Mouse (Mus musculus) midbrain, embryonic 12.5 days (tissue): ENCODE measurements around the gene Sh3bp2. TPM values are rescaled to one million over a fixed set of nuclear protein-coding genes. Genes with fewer than 3 reads are reported as not detected.
"Not testable (repeated sequence)": the region's sequence is repeated elsewhere in the genome, so short reads cannot be mapped to it uniquely, and the experiment has no call there.

ENCODE experiments used
- ATAC-seq: fragments of 200-750 bp; cut with Nextera tagmentation; 2 replicates; pipeline ENCODE4 v1.8.0; 2017; ENCODE audit warnings: low read depth, moderate TSS enrichment, moderate library complexity; ENCODE audit not compliant: low FRiP score
- H3K27ac ChIP-seq: fragments of 300-500 bp; sonication (generic); replicated peaks from 2 replicates; pipeline ENCODE4 v1.5.1; 2016; ENCODE audit warnings: mild to moderate bottlenecking
- H3K27me3 ChIP-seq: fragments of 300-500 bp; sonication (generic); 2 replicates; pipeline ENCODE4 v1.6.1; 2016; ENCODE audit warnings: mild to moderate bottlenecking
- H3K36me3 ChIP-seq: fragments of 300-500 bp; sonication (generic); 2 replicates; pipeline ENCODE4 v1.6.1; 2016
- H3K4me1 ChIP-seq: fragments of 300-500 bp; sonication (generic); 2 replicates; pipeline ENCODE4 v1.6.1; 2016
- H3K4me2 ChIP-seq: fragments of 300-500 bp; sonication (generic); replicated peaks from 2 replicates; pipeline ENCODE4 v1.6.1; 2016; ENCODE audit warnings: mild to moderate bottlenecking, moderate library complexity
- H3K4me3 ChIP-seq: fragments of 300-500 bp; sonication (generic); 2 replicates; pipeline ENCODE4 v1.5.1; 2016; ENCODE audit warnings: mild to moderate bottlenecking
- H3K9ac ChIP-seq: fragments of 300-500 bp; sonication (generic); replicated peaks from 2 replicates; pipeline ENCODE4 v1.6.1; 2016; ENCODE audit warnings: mild to moderate bottlenecking, moderate library complexity
- H3K9me3 ChIP-seq: fragments of 300-500 bp; sonication (generic); 2 replicates; pipeline ENCODE4 v1.6.1; 2016; ENCODE audit warnings: mild to moderate bottlenecking
- WGBS: fragments of 180-500 bp; shearing (Covaris S2); methylation state at CpG from one replicate; pipeline ENCODE4 v1.1.7; 2016; 5-methylcytosine and 5-hydroxymethylcytosine counted together
- polyA plus RNA-seq: library from polyadenylated mRNA; unstranded; fragments of >200 nt; fragmentation: Nextera tagmentation; extraction: Ambion mirVana; gene quantifications from 2 replicates; pipeline ENCODE4 v1.2.1, GENCODE M21; 2016

The Sh3bp2 gene
- polyA plus RNA-seq, 1 experiment from 2014 or later = 13.5 TPM

DNA sequence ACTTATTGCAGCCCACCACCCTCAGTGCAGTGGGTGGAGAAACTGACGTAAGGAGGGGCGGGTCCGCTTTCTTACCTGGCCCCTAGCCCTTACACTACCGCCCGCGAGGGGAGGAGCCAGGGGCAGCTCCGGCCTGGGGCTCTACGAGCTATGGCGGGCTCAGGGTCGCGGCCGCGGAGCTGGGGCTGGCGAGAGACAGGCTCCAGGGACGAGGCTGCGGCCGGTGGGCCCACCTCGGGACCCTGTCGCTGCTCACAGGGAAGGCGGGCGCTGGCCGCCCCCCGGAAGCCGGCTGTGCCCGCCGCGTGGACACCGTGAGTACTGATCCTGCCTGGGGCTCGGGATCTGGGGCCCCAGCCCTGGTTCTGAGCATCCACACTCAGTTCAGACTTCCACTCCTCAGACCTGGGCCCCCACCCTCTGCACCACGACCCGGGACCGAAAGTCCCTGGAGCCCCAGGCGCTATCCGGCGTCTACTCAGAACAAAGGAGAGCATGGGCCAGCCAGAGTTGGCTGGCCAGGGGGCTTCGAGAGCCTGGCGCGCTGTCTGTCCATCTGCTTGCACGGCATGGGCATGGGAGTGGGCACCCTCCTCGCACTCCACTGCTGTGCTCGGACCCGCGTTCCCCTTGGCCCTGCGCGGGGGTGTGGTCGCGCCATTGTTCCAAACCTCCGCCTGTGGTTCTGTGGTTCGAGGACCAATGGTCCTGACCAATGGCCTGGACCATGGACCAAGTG, 24.0 kb downstream of the Sh3bp2 start:
- H3K4me2 ChIP-seq = peak overlapping the region; percentile 68
- H3K9ac ChIP-seq = peak overlapping the region; percentile 94
- H3K27ac ChIP-seq = peak overlapping the region; percentile 71
- peak overlapping the region; percentile 79 for H3K4me3 ChIP-seq
- no peaks in the 10 kb centered on the region for H3K27me3 ChIP-seq
- peaks cover 29% of the 10 kb centered on the region for H3K36me3 ChIP-seq
- peak; percentile 87 for ATAC-seq
- under 1% methylated on average over 49 of the region's 49 CpGs for WGBS
- peaks cover 12% of the 10 kb centered on the region for H3K4me1 ChIP-seq
- H3K9me3 ChIP-seq = no peaks in the 10 kb centered on the region

DNA sequence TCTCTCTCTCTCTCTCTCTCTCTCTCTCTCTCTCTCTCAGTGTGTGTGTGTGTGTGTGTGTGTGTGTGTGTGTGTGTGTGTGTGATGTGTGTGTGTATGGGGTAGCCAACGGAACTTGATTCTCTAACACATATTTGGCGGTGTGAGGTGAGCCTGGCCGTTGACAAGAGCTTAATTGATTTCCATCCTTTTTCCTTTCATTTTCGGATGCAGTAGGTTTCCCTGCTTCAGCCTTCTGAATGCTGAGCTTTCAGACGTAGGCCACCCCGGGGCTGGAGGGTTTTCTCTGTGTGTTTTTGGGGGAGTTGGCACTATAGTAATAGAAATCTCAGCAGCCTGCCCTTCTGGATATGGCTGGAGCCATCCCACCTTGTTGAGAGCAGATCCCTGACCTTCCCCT, 24.6 kb downstream of the Sh3bp2 start:
- Histone ChIP-seq H3K36me3 (peaks cover 35% of the 10 kb centered on the region), H3K27ac (no peak overlapping the region), H3K4me1 (peaks cover 12% of the 10 kb centered on the region), H3K9me3 (no peaks in the 10 kb centered on the region), H3K9ac (peak overlapping the region; percentile 94), H3K4me2 (peak overlapping the region; percentile 68), H3K27me3 (no peaks in the 10 kb centered on the region), H3K4me3 (peak overlapping the region; percentile 79)
- ATAC-seq = no peak
- WGBS = 22% methylated on average over 6 of the region's 6 CpGs

DNA sequence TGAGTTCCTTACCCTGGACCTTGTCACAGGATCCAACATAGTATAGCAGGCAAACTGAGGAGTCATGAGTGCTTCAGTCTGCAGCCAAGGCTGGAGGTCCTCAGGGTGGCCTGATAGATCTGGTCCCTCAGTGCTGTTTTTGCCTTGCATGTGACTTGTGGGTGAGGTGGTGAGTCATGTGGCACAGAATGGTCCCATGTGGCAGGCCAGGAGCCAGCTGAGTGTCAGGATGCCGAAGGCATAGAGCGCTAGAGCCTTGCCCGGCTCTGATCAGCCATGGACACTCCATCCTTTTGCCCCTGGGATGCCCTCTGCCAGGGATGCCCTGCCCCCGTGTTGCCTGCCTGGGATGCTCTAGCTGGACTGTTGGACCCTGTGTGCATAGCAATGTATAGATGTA, 26.2 kb downstream of the Sh3bp2 start:
- Histone ChIP-seq H3K36me3 (peaks cover 51% of the 10 kb centered on the region), H3K27me3 (no peaks in the 10 kb centered on the region), H3K4me3 (no peak overlapping the region), H3K9me3 (no peaks in the 10 kb centered on the region), H3K9ac (no peak overlapping the region), H3K27ac (no peak overlapping the region), H3K4me2 (no peak overlapping the region), H3K4me1 (peaks cover 12% of the 10 kb centered on the region)
- 94% methylated on average over 4 of the region's 4 CpGs for WGBS
- no peak for ATAC-seq

DNA sequence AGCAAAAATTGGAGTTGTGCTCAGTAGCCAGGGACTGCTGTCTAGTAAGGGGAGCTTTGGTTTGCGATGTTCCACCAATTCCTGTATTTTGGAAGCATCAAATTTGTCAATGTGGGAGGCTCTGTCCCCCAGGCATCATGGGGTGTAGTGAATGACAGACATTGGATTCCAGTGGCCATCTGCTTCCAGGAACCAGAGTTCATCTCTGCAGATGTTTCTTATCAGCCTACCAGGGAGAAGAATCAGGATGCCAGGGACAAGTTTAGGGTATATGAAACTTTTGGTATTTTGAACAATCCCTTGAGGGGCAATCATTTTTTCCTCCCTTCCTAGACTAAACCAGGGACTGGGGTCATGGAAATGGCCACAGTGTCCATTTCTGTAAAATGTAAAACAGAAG, 38.2 kb downstream of the Sh3bp2 start:
- H3K27me3 ChIP-seq = no peaks in the 10 kb centered on the region
- H3K9me3 ChIP-seq = no peaks in the 10 kb centered on the region
- H3K4me1 ChIP-seq = no peaks in the 10 kb centered on the region
- H3K9ac ChIP-seq = no peak overlapping the region
- H3K27ac ChIP-seq = no peak overlapping the region
- ATAC-seq = no peak
- peaks cover 51% of the 10 kb centered on the region for H3K36me3 ChIP-seq
- no peak overlapping the region for H3K4me2 ChIP-seq
- no peak overlapping the region for H3K4me3 ChIP-seq
- 67% methylated on average over 1 of the region's 1 CpGs for WGBS

DNA sequence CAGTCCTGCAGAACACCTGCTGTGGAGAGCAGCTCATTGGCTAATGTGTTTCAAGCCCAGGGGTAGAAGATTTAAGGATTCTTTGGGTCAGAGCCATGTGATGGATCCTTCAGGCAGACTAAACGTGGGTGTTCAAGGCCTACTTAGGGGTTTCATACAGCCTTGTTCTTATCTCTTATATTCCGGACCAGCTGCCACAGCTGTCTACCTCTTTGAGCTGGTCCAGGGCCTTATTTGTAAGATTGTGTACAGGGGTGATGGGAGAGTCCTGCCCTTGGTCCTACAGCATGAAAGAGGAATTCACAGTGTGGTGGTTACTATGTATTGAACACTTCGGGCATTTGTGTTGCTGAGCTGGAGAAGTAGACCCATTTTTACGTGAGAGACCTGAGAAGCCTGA, 38.7 kb downstream of the Sh3bp2 start:
- H3K27me3 ChIP-seq = no peaks in the 10 kb centered on the region
- H3K4me1 ChIP-seq = no peaks in the 10 kb centered on the region
- 86% methylated on average over 4 of the region's 4 CpGs for WGBS
- no peak overlapping the region for H3K4me3 ChIP-seq
- H3K9ac ChIP-seq = no peak overlapping the region
- H3K9me3 ChIP-seq = no peaks in the 10 kb centered on the region
- H3K4me2 ChIP-seq = no peak overlapping the region
- peaks cover 46% of the 10 kb centered on the region for H3K36me3 ChIP-seq
- H3K27ac ChIP-seq = no peak overlapping the region
- no peak for ATAC-seq

DNA sequence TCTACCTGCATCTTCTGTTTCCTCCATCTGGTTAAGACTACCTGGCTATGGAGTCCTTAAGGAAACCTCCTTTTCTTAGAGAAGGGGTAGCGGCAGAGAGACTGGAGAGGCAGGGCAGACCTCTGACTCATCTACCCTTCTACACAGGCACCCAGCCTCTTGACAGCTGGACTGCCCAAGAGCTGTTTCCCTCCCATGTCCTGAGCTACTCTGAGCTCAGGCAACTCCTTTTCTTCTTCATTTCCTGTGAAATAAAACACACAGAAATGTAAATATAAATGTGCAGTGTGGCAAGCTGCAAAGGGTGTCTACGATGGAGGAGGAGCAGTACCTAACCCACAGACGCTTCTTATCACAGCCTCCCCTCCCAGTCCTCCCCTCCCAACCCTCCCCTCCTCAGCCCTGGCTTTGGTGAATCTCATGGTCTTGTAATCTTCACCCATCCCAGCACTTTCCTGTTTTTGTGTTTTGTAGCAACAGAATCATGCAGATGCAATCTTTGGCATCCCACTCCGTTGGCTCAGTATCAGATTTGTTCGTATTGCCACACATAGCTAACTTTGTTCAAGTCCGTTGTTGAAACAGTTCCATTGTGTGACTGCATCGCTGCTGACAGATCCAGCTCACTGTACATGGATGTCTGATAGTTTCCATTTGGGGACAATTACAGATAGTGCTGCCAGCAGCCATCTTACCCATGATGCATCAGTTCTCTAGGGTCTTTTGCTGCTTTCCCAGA, 40.1 kb downstream of the Sh3bp2 start:
- WGBS = 86% methylated on average over 7 of the region's 7 CpGs
- Histone ChIP-seq H3K4me3 (no peak overlapping the region), H3K4me2 (no peak overlapping the region), H3K4me1 (no peaks in the 10 kb centered on the region), H3K36me3 (peaks cover 32% of the 10 kb centered on the region), H3K27me3 (no peaks in the 10 kb centered on the region), H3K27ac (no peak overlapping the region), H3K9ac (no peak overlapping the region), H3K9me3 (no peaks in the 10 kb centered on the region)
- ATAC-seq = no peak

DNA sequence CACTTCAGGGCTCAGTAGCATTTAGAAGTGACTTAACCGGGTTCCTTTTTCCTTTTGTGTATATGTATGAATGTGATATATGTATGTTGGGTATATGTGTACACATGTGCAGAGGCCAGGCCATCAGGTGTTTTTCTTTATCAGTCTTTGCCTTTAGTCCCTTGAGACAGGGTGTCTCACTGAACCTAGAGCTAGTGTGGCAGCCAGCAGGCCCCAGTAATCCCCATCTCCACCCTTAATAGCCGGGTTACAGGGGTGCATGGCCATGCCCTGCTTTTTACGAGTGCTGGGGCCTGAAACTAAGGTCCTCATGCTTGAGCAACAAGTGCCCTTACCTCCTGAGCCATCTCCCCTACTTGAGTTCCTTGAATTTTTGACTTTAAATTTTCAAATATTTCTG, 45.9 kb downstream of the Sh3bp2 start:
- Histone ChIP-seq H3K9ac (no peak overlapping the region), H3K4me3 (no peak overlapping the region), H3K27ac (no peak overlapping the region), H3K4me2 (no peak overlapping the region), H3K27me3 (no peaks in the 10 kb centered on the region), H3K4me1 (peaks cover 16% of the 10 kb centered on the region), H3K36me3 (no peaks in the 10 kb centered on the region), H3K9me3 (no peaks in the 10 kb centered on the region)
- no peak for ATAC-seq
- WGBS = 87% methylated on average over 3 of the region's 3 CpGs

DNA sequence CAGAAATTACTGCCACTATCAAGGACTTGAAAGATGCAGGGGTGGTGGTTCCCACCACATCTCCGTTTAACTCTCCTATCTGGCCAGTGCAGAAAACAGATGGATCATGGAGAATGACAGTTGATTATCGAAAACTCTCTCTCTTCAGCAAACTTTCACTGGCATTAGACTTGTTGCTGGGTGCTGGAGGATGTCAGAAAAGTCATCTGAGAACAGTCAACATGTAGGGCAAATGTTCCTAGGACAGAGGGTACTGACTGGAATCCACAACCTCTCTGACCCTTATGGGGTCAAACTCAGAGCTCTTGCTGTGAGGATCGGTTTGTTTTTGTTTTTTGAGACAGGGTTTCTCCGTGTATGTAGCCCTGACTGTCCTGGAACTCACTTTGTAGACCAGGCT, 46.9 kb downstream of the Sh3bp2 start:
- not testable (repeated sequence) for H3K27me3 ChIP-seq, H3K9me3 ChIP-seq, ATAC-seq, H3K36me3 ChIP-seq
- 53% methylated on average over 4 of the region's 4 CpGs for whole genome bisulfite sequencing
- peak overlapping the region; percentile 95 for H3K27ac ChIP-seq
- H3K4me3 ChIP-seq = peak overlapping the region; percentile 96; the same call in 1 of the 2 replicates
- H3K4me2 ChIP-seq = peak overlapping the region; percentile 66
- peaks cover 16% of the 10 kb centered on the region for H3K4me1 ChIP-seq
- H3K9ac ChIP-seq = peak overlapping the region; percentile 97; the same call in 1 of the 2 replicates

DNA sequence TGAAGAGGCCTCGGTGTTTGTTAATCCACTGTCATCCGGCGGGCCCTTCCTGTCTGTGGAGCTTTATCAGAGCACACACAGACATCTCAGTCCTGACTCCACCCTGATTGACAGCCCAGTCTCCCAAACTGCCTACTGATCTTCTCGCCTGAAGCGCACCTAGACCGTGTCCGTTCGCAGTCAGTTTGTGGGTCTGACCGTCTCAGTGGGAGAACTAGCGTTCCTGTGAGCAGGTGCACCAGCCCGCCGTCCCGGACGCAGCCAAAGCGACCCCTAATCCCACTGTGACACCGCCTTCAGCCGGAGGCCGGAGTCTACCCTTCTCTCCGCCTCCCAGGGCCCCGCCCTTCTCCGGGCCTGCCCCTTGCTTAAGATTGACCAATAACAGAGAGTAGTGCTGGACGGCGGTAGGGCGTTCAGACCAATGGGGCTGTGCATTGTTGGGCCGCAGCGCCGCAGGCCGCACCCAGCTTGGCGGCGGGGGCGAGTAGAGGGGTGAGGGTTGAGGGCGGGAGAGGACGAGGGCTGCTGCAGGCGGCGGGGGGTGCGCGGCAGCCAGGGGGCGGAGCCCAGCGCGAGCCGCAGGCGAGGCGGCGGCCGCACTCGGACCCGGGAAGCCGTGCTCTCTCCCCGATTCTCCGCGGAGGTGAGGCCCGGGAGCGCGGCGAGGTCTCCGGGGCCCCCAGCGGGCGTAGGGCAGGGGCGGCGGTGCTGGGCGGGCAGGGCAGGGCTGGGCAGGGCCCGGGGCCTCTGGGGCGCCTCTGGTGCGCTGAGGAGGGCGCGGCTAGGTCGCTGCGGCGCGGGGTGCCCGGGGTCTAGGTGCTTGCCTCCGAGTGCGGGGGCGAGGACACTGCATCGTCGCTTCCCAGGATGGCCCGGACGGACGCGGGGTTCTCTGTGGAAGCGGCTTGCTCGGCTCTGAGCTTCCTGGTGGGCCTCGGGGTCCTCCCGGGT, 47.9 kb downstream of the Sh3bp2 start, which contains the start of gene Add1:
Gene Add1, plus strand, starts transcription at position 397 of the 954 bp plus-strand sequence.
- peak within 1 kb of the TSS; percentile 66 for H3K4me2 ChIP-seq
- H3K36me3 ChIP-seq = no peaks in the 10 kb centered on the region
- H3K27me3 ChIP-seq = no peaks in the 10 kb centered on the region
- peak within 1 kb of the TSS; percentile 96 for H3K4me3 ChIP-seq
- peaks cover 16% of the 10 kb centered on the region for H3K4me1 ChIP-seq
- H3K27ac ChIP-seq = peak within 1 kb of the TSS; percentile 95
- WGBS = under 1% methylated on average over 74 of the region's 84 CpGs
- peak; percentile 100 for ATAC-seq
- no peaks in the 10 kb centered on the region for H3K9me3 ChIP-seq
- H3K9ac ChIP-seq = peak within 1 kb of the TSS; percentile 97

DNA sequence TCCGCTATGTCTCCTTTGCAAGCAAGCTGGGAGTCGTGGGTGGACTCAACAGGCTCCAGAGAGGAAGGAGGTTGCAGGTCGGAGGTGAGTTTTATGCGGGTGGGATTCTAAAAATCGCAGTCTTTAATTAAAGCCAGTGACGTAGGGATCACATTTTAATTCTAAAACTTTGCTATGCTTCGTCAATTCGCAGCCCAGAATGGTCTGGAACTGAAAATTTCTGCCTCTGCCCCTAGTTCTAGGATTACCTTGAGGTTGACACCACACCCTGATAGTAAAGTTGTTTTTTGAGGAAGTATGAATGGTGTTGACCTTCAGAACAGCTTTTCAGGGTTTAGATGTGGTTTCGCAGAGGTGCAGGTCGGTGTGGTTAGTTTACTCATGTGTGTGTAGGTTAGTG, 49.1 kb downstream of the Sh3bp2 start:
- H3K36me3 ChIP-seq = no peaks in the 10 kb centered on the region
- peaks cover 16% of the 10 kb centered on the region for H3K4me1 ChIP-seq
- peak overlapping the region; percentile 97 for H3K9ac ChIP-seq
- H3K27ac ChIP-seq = no peak overlapping the region
- H3K4me3 ChIP-seq = peak overlapping the region; percentile 96
- no peak for ATAC-seq
- no peaks in the 10 kb centered on the region for H3K9me3 ChIP-seq
- H3K27me3 ChIP-seq = no peaks in the 10 kb centered on the region
- H3K4me2 ChIP-seq = peak overlapping the region; percentile 66
- WGBS = 45% methylated on average over 10 of the region's 10 CpGs

DNA sequence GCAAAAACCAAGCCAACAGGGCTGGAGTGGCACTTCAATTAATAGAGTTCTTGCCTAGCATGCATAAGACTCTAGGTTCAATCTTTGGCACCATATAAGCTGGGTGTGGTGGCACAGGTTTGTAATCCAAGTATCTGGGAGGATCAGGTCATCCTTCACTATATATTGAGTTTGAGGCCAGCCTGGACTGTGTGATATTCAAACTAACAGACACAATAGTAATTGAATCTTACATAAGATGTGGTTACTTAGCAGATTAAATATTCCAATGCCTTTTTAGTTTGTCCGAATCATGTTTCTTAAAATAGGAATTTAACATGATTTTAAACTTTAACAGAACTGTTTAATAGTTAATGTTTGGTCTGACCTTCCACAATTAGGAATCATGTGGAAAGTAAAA, 50.6 kb downstream of the Sh3bp2 start:
- peaks cover 16% of the 10 kb centered on the region for H3K4me1 ChIP-seq
- H3K27me3 ChIP-seq = no peaks in the 10 kb centered on the region
- WGBS = 98% methylated on average over 1 of the region's 1 CpGs
- ATAC-seq = no peak
- no peak overlapping the region for H3K27ac ChIP-seq
- H3K9me3 ChIP-seq = no peaks in the 10 kb centered on the region
- no peak overlapping the region for H3K4me2 ChIP-seq
- no peak overlapping the region for H3K4me3 ChIP-seq
- no peak overlapping the region for H3K9ac ChIP-seq
- H3K36me3 ChIP-seq = no peaks in the 10 kb centered on the region
